Mouse (Mus musculus): ENCODE results near the gene Vax1. TPM values are rescaled to one million over a fixed set of nuclear protein-coding genes. Genes with fewer than 3 reads are reported as not detected.

Gene Vax1
- polyA plus RNA-seq (2012; rRNA removed), result 0.33 and 0.60 TPM in 2 replicates

- peaks cover 31% of the 10 kb centered on the region for H3K4me1 ChIP-seq (ENCODE audit: control insufficient read depth, insufficient read depth, low read length)
- H3K4me3 ChIP-seq (ENCODE audit: control insufficient read depth, low read depth, low read length), result peak within 1 kb of the TSS; percentile 18; the same call in 1 of the 2 replicates
- H3K36me3 ChIP-seq (ENCODE audit: control insufficient read depth, insufficient read depth, low read length), result no peaks in the 10 kb centered on the region
- no peak within 1 kb of the TSS for H3K27ac ChIP-seq (ENCODE audit: control insufficient read depth, insufficient read depth, low read depth, low read length)
- H3K27me3 ChIP-seq (ENCODE audit: control insufficient read depth, insufficient read depth, low read length), result peaks cover 30% of the 10 kb centered on the region
- TF ChIP-seq POLR2A (IDR thresholded peaks at IDR 0.05; ENCODE audit: control insufficient read depth, low read depth, low read length) (no peak), CTCF (IDR thresholded peaks at IDR 0.05; ENCODE audit: control insufficient read depth, insufficient read depth, insufficient replicate concordance, low read depth, low read length) (no peak)
These were observed at the start of gene Vax1 for GRCm38 (mm10) chr19:59169936-59170765. Gene Vax1, minus strand, starts transcription at chr19:59170056.

GRCm38 (mm10) chr19:59218991-59219390 is 49.1 kb upstream of the Vax1 start, which contains the start of gene Kcnk18:
Gene Kcnk18, plus strand, starts transcription at chr19:59219214.
- peaks cover 3% of the 10 kb centered on the region; the same call in 1 of the 2 replicates for H3K4me1 ChIP-seq (ENCODE audit: control insufficient read depth, insufficient read depth, low read length)
- TF ChIP-seq CTCF (IDR thresholded peaks at IDR 0.05; ENCODE audit: control insufficient read depth, insufficient read depth, insufficient replicate concordance, low read depth, low read length), result no peak
- no peak for TF ChIP-seq POLR2A (IDR thresholded peaks at IDR 0.05; ENCODE audit: control insufficient read depth, low read depth, low read length)
- no peak within 1 kb of the TSS for H3K27ac ChIP-seq (ENCODE audit: control insufficient read depth, insufficient read depth, low read depth, low read length)
- no peak within 1 kb of the TSS for H3K4me3 ChIP-seq (ENCODE audit: control insufficient read depth, low read depth, low read length)
- no peaks in the 10 kb centered on the region for H3K27me3 ChIP-seq (ENCODE audit: control insufficient read depth, insufficient read depth, low read length)
- no peaks in the 10 kb centered on the region for H3K36me3 ChIP-seq (ENCODE audit: control insufficient read depth, insufficient read depth, low read length)

GRCm38 (mm10) chr19:59216891-59217290 is 47.0 kb upstream of the Vax1 start:
- TF ChIP-seq CTCF (IDR thresholded peaks at IDR 0.05; ENCODE audit: control insufficient read depth, insufficient read depth, insufficient replicate concordance, low read depth, low read length) (no peak), POLR2A (IDR thresholded peaks at IDR 0.05; ENCODE audit: control insufficient read depth, low read depth, low read length) (no peak)
- Histone ChIP-seq H3K27ac (ENCODE audit: control insufficient read depth, insufficient read depth, low read depth, low read length) (no peak overlapping the region), H3K4me1 (ENCODE audit: control insufficient read depth, insufficient read depth, low read length) (peaks cover 3% of the 10 kb centered on the region; the same call in 1 of the 2 replicates), H3K4me3 (ENCODE audit: control insufficient read depth, low read depth, low read length) (no peak overlapping the region), H3K36me3 (ENCODE audit: control insufficient read depth, insufficient read depth, low read length) (no peaks in the 10 kb centered on the region), H3K27me3 (ENCODE audit: control insufficient read depth, insufficient read depth, low read length) (no peaks in the 10 kb centered on the region)

- Histone ChIP-seq H3K27ac (ENCODE audit: control insufficient read depth, insufficient read depth, low read depth, low read length) (no peak overlapping the region), H3K4me1 (ENCODE audit: control insufficient read depth, insufficient read depth, low read length) (no peaks in the 10 kb centered on the region), H3K4me3 (ENCODE audit: control insufficient read depth, low read depth, low read length) (no peak overlapping the region), H3K36me3 (ENCODE audit: control insufficient read depth, insufficient read depth, low read length) (no peaks in the 10 kb centered on the region), H3K27me3 (ENCODE audit: control insufficient read depth, insufficient read depth, low read length) (no peaks in the 10 kb centered on the region)
- TF ChIP-seq CTCF (IDR thresholded peaks at IDR 0.05; ENCODE audit: control insufficient read depth, insufficient read depth, insufficient replicate concordance, low read depth, low read length) (no peak), POLR2A (IDR thresholded peaks at IDR 0.05; ENCODE audit: control insufficient read depth, low read depth, low read length) (no peak)
These were observed 39.1 kb upstream of the Vax1 start for GRCm38 (mm10) chr19:59208986-59209385.

GRCm38 (mm10) chr19:59208475-59208874 is 38.6 kb upstream of the Vax1 start:
- peak; percentile 49; the same call in 1 of the 2 replicates for TF ChIP-seq CTCF (IDR thresholded peaks at IDR 0.05; ENCODE audit: control insufficient read depth, insufficient read depth, insufficient replicate concordance, low read depth, low read length)
- TF ChIP-seq POLR2A (IDR thresholded peaks at IDR 0.05; ENCODE audit: control insufficient read depth, low read depth, low read length), result no peak

GRCm38 (mm10) chr19:59198161-59198560 is 28.3 kb upstream of the Vax1 start:
- Histone ChIP-seq H3K27ac (ENCODE audit: control insufficient read depth, insufficient read depth, low read depth, low read length) (no peak overlapping the region), H3K4me3 (ENCODE audit: control insufficient read depth, low read depth, low read length) (no peak overlapping the region), H3K27me3 (ENCODE audit: control insufficient read depth, insufficient read depth, low read length) (peaks cover 8% of the 10 kb centered on the region), H3K36me3 (ENCODE audit: control insufficient read depth, insufficient read depth, low read length) (no peaks in the 10 kb centered on the region), H3K4me1 (ENCODE audit: control insufficient read depth, insufficient read depth, low read length) (peaks cover 12% of the 10 kb centered on the region)
- TF ChIP-seq CTCF (IDR thresholded peaks at IDR 0.05; ENCODE audit: control insufficient read depth, insufficient read depth, insufficient replicate concordance, low read depth, low read length) (peak; percentile 93; the same call in 1 of the 2 replicates), POLR2A (IDR thresholded peaks at IDR 0.05; ENCODE audit: control insufficient read depth, low read depth, low read length) (no peak)

More at GRCm38 (mm10) chr19:59208475-59208874, 38.6 kb upstream of the Vax1 start:
- Histone ChIP-seq H3K4me1 (ENCODE audit: control insufficient read depth, insufficient read depth, low read length) (no peaks in the 10 kb centered on the region), H3K4me3 (ENCODE audit: control insufficient read depth, low read depth, low read length) (no peak overlapping the region), H3K36me3 (ENCODE audit: control insufficient read depth, insufficient read depth, low read length) (no peaks in the 10 kb centered on the region), H3K27ac (ENCODE audit: control insufficient read depth, insufficient read depth, low read depth, low read length) (no peak overlapping the region), H3K27me3 (ENCODE audit: control insufficient read depth, insufficient read depth, low read length) (no peaks in the 10 kb centered on the region)

- Histone ChIP-seq H3K27me3 (ENCODE audit: control insufficient read depth, insufficient read depth, low read length) (peaks cover 8% of the 10 kb centered on the region), H3K27ac (ENCODE audit: control insufficient read depth, insufficient read depth, low read depth, low read length) (no peak overlapping the region), H3K4me1 (ENCODE audit: control insufficient read depth, insufficient read depth, low read length) (peaks cover 12% of the 10 kb centered on the region), H3K36me3 (ENCODE audit: control insufficient read depth, insufficient read depth, low read length) (no peaks in the 10 kb centered on the region), H3K4me3 (ENCODE audit: control insufficient read depth, low read depth, low read length) (no peak overlapping the region)
- TF ChIP-seq POLR2A (IDR thresholded peaks at IDR 0.05; ENCODE audit: control insufficient read depth, low read depth, low read length), result no peak
- TF ChIP-seq CTCF (IDR thresholded peaks at IDR 0.05; ENCODE audit: control insufficient read depth, insufficient read depth, insufficient replicate concordance, low read depth, low read length), result peak; percentile 42; the same call in 1 of the 2 replicates
These were observed 26.3 kb upstream of the Vax1 start for GRCm38 (mm10) chr19:59196111-59196666.
